Mouse (Mus musculus) thymus, adult 2 months (tissue): Measurements from ENCODE around the gene Ap3b1. TPM values are rescaled to one million over a fixed set of nuclear protein-coding genes. Genes with fewer than 3 reads are reported as not detected.

ENCODE experiments used
- DNase-seq: peaks from one replicate; pipeline ENCODE4 v3.0.0; 2021
- H3K27ac ChIP-seq: fragments of 200-500 bp; 2 replicates; pipeline ENCODE4 v1.5.1; 2012; ENCODE audit warnings: low read length, control low read depth; ENCODE audit not compliant: control insufficient read depth, insufficient read depth
- H3K27me3 ChIP-seq: fragments of 200-500 bp; 2 replicates; pipeline ENCODE4 v1.6.1; 2012; ENCODE audit warnings: mild to moderate bottlenecking, low read length, moderate library complexity, mixed read lengths; ENCODE audit not compliant: control insufficient read depth, insufficient read depth
- H3K36me3 ChIP-seq: fragments of 200-500 bp; 2 replicates; pipeline ENCODE4 v1.6.1; 2012; ENCODE audit warnings: mild to moderate bottlenecking, low read length, moderate library complexity; ENCODE audit not compliant: control insufficient read depth, insufficient read depth
- H3K4me1 ChIP-seq: fragments of 200-500 bp; replicated peaks from 2 replicates; pipeline ENCODE4 v1.6.1; 2012; ENCODE audit warnings: low read length; ENCODE audit not compliant: control insufficient read depth, insufficient read depth
- H3K4me3 ChIP-seq: fragments of 200-500 bp; 2 replicates; pipeline ENCODE4 v1.5.1; 2012; ENCODE audit warnings: mild to moderate bottlenecking, low read length, control low read depth, moderate library complexity; ENCODE audit not compliant: control insufficient read depth, insufficient read depth
- CTCF ChIP-seq: fragments of 200-500 bp; IDR thresholded peaks from 2 replicates; pipeline ENCODE4 v1.5.1; 2012; ENCODE audit warnings: mild to moderate bottlenecking, control low read depth, low read length, moderate library complexity, borderline replicate concordance; ENCODE audit not compliant: control insufficient read depth, poor library complexity, insufficient read depth; ENCODE audit errors: extremely low read depth
- POLR2A ChIP-seq: fragments of 200-500 bp; IDR thresholded peaks from 2 replicates; pipeline ENCODE4 v1.6.1; 2012; ENCODE audit warnings: mild to moderate bottlenecking, low read length, control low read depth, moderate library complexity; ENCODE audit not compliant: control insufficient read depth, poor library complexity, insufficient read depth; ENCODE audit errors: extremely low read depth
- WGBS: fragments of 180-500 bp; shearing (Covaris S2); methylation state at CpG from one replicate; pipeline ENCODE4 v1.1.7; 2018; 5-methylcytosine and 5-hydroxymethylcytosine counted together
- polyA plus RNA-seq: library from polyadenylated mRNA; depleted of rRNA; stranded (reverse); fragments of >200 nt; gene quantifications from 2 replicates; pipeline ENCODE4 v1.2.3, GENCODE M21; 2012

The Ap3b1 gene
- polyA plus RNA-seq, 1 experiment: 39.4 TPM

DNA sequence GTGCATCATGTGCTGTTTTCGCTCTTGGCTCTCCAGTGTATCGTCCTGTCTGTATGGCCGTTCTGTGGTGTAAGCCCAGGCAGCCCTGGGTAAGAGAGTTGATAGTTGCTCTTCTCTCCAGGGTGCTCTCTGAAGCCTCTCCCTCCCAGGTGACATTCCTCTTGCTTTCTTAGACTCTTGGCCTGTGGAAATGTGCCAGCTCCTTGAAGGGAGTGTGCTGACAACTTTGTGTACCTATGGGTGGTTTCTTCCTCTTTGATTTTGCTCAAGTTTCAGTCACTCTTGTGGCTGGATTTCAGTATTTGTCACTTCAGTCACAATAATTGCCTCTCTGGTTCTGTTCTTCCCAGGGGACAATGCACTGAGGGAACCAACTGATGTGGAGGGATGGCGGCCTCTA, 20.2 kb downstream of the Ap3b1 start:
- H3K4me3 ChIP-seq: no peak overlapping the region
- peaks cover 4% of the 10 kb centered on the region for H3K4me1 ChIP-seq
- no peak overlapping the region for H3K27ac ChIP-seq
- WGBS: 93% methylated on average over 4 of the region's 4 CpGs
- DNase-seq: no peak
- H3K36me3 ChIP-seq: peaks cover 4% of the 10 kb centered on the region; the same call in 1 of the 2 replicates
- no peaks in the 10 kb centered on the region for H3K27me3 ChIP-seq
- TF ChIP-seq CTCF (no peak), POLR2A (no peak)

DNA sequence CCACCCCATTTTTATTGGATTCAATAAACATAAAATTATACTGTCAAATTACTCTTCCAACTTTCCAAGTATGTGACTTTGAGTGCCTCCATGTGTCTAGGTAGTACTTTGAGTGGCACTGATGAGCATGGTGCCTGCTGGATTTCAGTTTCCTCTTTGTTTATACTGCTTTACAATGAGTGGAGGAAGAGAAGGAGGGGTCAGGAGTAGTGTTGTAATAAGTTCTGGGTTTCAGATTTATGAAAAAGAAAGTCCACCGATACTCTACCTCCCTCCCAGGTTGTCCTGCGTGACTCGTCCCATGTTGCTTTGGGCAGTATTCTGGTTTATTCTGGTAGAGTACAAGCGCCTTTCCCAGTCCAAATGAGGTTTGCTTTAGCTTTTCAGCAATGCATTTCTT, 22.7 kb downstream of the Ap3b1 start:
- TF ChIP-seq CTCF: no peak
- no peak for TF ChIP-seq POLR2A
- H3K4me3 ChIP-seq: no peak overlapping the region
- no peaks in the 10 kb centered on the region for H3K36me3 ChIP-seq
- 61% methylated on average over 4 of the region's 4 CpGs for WGBS
- H3K27ac ChIP-seq: no peak overlapping the region
- no peaks in the 10 kb centered on the region for H3K27me3 ChIP-seq
- DNase-seq: no peak
- peaks cover 4% of the 10 kb centered on the region; the same call in 1 of the 2 replicates for H3K4me1 ChIP-seq

DNA sequence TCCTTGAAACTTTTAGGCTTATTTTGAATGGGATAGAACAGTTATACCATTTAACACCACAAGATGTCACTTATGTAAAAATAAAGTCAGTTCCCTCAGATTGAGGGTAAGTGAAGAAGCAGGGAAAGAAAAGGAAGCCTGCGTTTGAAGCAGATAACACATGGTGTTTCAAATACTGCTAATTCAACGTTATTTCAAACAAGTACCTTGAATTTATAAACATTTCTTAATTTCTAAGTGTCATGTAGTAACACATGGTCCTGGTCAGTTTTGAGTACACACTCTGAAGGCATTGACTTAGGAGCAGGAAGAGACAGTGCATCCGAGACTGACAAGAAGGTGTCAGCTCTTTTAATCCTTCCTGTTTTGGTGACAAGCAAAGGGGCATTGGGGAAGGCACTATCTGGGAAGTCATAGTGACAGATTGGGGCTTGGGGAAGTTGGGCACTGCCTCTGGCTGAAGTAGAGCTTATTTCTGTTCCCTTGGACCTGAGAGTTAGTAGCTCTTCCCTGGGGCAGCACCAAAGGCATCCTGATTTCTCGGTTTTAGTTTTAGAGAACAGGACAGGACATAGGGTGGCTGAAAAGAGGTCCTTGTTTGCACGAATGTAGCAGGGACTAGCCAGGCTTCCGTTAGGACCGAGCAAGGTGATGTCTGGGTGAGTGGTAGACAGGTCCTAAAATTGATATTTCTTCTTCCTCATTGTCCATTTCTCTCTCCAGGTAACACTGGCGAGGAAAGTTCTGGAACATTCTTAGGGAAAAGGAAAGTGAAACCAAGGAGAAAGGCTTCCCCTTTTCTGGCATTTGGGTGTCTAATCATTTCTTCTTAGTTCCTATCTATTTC, 23.3 kb downstream of the Ap3b1 start:
- no peaks in the 10 kb centered on the region for H3K36me3 ChIP-seq
- H3K27me3 ChIP-seq: no peaks in the 10 kb centered on the region
- no peak for DNase-seq
- H3K4me1 ChIP-seq: peaks cover 4% of the 10 kb centered on the region; the same call in 1 of the 2 replicates
- H3K27ac ChIP-seq: no peak overlapping the region
- H3K4me3 ChIP-seq: no peak overlapping the region
- WGBS: 27% methylated on average over 8 of the region's 8 CpGs
- no peak for TF ChIP-seq CTCF
- TF ChIP-seq POLR2A: no peak

DNA sequence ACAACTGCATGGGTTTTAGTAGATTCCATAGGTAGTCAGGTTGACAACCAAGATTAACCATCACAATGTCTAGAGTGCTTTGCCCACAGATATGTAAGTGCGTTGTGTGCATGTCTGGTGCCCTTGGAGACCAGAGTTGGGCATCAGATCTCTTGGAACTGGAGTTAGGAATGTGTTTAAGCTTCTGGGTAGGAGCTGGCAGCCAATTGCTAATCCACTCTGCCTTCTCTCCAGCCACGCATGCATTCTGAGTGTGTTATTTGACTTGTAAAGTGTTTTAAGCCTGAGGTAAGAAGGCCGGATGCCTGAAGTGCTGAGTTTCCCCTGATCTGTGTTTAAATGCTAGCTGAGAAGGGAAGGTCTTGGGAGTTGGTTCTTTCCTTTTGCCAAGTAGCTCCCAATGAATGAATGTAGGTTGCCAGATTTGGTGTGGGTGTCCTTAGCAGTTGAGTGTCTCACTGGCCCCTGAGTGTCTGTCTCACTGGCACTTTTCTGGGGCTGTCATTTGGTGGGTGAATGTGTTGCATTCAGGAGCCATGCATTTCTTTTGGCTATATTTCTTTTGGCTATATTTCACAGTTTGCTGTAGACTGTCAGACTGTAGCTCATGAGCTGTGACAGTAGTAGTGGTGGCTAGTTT, 26.3 kb downstream of the Ap3b1 start:
- H3K27ac ChIP-seq: no peak overlapping the region
- H3K27me3 ChIP-seq: no peaks in the 10 kb centered on the region
- TF ChIP-seq CTCF: no peak
- TF ChIP-seq POLR2A: no peak
- H3K36me3 ChIP-seq: no peaks in the 10 kb centered on the region
- no peak overlapping the region for H3K4me3 ChIP-seq
- DNase-seq: no peak
- H3K4me1 ChIP-seq: peaks cover 4% of the 10 kb centered on the region
- 93% methylated on average over 3 of the region's 3 CpGs for WGBS

DNA sequence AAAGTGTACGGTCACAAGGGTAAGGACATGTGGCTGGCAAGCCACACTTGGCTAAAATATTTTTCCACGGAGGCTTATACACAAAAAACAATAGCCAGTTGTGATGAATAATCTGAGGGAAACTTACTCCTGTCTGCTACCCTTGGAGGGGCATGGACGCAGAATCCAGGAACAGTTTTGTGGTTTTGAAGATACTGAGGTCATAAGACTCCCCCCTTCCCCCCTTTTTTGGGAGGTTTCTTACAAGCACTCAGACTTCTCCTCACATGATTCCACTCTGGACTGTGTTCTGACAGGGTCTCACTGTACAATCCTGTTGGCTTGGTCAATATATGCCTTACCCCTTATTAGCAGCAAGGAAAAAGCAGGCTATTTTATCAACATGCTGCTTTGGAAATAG, 29.8 kb downstream of the Ap3b1 start:
- no peak for TF ChIP-seq CTCF
- TF ChIP-seq POLR2A: no peak
- WGBS: 66% methylated on average over 3 of the region's 3 CpGs
- Histone ChIP-seq H3K27ac (no peak overlapping the region), H3K27me3 (no peaks in the 10 kb centered on the region), H3K36me3 (no peaks in the 10 kb centered on the region), H3K4me1 (no peaks in the 10 kb centered on the region; the same call in 1 of the 2 replicates), H3K4me3 (no peak overlapping the region)
- no peak for DNase-seq

DNA sequence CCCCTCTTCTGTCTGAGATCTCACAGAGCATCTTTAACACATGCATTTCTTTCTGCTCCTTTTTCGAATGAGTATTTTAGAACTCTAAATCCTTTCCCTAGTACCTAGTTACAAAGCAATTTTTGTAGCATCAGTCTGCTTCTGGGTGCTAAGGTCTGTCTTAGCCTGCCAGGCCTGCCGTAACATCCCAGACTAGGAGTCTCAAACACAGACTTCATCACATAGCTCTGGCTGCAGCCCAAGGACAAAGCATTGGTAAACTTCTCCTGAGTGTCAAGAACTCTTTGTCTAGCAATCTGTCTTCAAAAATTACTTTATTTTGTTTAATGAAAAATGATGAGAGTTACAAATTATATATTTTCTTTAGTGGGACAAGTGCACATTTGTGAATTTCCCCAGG, 30.8 kb downstream of the Ap3b1 start:
- no peaks in the 10 kb centered on the region; the same call in 1 of the 2 replicates for H3K4me1 ChIP-seq

More for the DNA sequence above, 30.8 kb downstream of the Ap3b1 start:
- 94% methylated on average over 2 of the region's 2 CpGs for WGBS
- Histone ChIP-seq H3K27ac (no peak overlapping the region), H3K4me3 (no peak overlapping the region), H3K36me3 (peaks cover under 1% of the 10 kb centered on the region; the same call in 1 of the 2 replicates), H3K27me3 (no peaks in the 10 kb centered on the region)
- TF ChIP-seq POLR2A: no peak
- TF ChIP-seq CTCF: no peak
- DNase-seq: no peak
